Mouse (Mus musculus) ES-Bruce4 (cell line): ENCODE measurements around the gene Sorl1.

ENCODE experiments used
- CTCF ChIP-seq: IDR thresholded peaks from one replicate; pipeline ENCODE4 v1.8.1; 2011; ENCODE audit warnings: low read depth, low read length
- EP300 ChIP-seq: IDR thresholded peaks from 2 replicates; pipeline ENCODE4 v1.6.1; 2011; ENCODE audit warnings: low read depth, low read length; ENCODE audit not compliant: insufficient read depth

DNA sequence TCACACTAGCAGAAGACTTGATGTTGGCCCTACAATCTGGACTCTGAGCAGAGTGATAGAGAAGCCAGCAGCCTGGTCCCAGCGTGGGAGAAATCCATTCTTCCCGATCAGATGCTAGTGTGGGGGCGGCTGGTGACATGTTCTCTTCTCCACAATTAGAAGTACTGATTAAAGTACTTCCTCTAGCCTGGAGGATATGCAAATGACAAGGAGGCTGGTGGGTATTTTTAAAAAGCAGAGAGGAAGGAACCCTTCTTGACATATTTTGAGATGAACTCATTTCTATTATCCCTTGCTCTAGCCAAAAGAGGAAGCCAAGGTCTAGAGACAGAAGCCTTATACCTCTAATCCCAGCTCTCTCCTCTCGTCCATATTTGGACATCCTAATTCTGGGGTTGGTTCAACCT lies 40.4 kb downstream of the Sorl1 start:
- TF ChIP-seq CTCF (no peak), EP300 (no peak)
